Mouse (Mus musculus): ENCODE measurements around the gene Cblb.

The Cblb gene

DNA sequence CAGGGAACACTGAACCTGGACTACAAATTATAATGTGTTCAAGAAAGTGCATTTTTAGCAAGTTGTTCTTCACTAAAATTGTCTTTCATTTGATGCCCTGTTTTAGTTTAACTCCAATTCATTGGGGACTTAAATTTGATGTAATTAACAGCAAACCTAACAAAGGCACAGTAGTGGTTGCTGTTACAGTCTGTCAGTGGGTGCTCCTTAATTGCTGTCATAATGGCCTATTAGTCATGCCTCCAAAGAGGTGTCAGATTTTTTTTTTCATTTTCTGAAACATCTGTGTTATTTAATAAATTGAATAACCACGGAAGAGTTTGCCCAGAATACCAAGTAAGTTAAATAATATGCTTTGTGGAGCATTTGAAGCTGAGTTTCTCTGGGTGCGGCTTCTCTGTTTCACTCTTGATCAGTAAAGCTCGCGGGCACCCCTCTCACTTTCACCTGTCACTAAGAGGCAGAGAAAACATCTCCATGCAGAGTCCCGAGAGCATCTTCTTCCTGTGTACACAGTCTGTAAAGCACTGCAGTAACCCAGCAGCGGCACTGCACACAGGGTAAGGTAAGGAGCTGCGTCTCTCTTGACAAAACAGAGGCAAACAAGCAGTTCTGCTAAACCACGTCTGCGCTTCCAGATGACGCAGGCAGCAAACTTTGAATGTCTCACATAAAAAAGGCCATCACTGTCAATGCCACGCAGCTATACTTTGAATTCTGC, 116.1 kb downstream of the Cblb start:
- peak; percentile 78 for DNase-seq (ENCODE audit: low read depth, low spot score)
- H3K27me3 ChIP-seq (ENCODE audit: control insufficient read depth, insufficient read depth, low read length, poor library complexity, severe bottlenecking): no peaks in the 10 kb centered on the region
- peaks cover 4% of the 10 kb centered on the region; the same call in 1 of the 2 replicates for H3K36me3 ChIP-seq (ENCODE audit: control insufficient read depth, insufficient read depth, low read length, poor library complexity, severe bottlenecking)

GRCm38 (mm10) chr16:52148041-52148440, 117.0 kb downstream of the Cblb start:
- Histone ChIP-seq H3K27me3 (ENCODE audit: control insufficient read depth, insufficient read depth, low read length, poor library complexity, severe bottlenecking) (no peaks in the 10 kb centered on the region), H3K36me3 (ENCODE audit: control insufficient read depth, insufficient read depth, low read length, poor library complexity, severe bottlenecking) (peaks cover 2% of the 10 kb centered on the region; the same call in 1 of the 2 replicates)
- no peak for DNase-seq (ENCODE audit: low read depth, low spot score)

DNA sequence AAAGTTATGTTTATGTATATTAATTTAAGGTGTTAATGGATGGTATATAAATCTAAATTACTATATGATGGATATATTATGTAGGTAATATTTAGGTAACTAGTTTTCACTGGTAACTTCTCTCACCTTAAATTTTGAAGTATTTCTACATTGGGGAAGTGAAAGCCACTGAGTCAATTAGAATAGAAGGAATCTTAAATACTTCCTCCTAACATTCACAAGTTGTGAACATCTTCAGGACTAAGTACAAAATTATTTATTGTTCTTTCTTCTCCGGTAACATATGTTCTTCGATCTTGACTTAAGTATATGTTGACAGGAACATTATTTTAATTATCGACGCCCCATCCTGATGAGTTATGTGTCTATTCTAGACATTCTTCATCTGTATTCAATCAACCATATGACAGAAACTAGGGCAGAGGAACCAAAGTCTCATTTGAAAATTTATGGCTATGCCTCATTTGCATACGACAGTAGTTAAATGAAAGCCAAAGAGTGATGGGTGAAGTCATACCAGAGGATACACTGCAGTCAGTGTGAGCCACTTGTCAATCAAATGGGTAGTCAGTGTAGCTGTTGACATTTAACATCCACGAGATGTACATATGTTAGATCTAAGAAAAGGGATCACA, 118.2 kb downstream of the Cblb start:
- no peaks in the 10 kb centered on the region for H3K27me3 ChIP-seq (ENCODE audit: control insufficient read depth, insufficient read depth, low read length, poor library complexity, severe bottlenecking)
- peak; percentile 81 for DNase-seq (ENCODE audit: low read depth, low spot score)
- peaks cover 3% of the 10 kb centered on the region; the same call in 1 of the 2 replicates for H3K36me3 ChIP-seq (ENCODE audit: control insufficient read depth, insufficient read depth, low read length, poor library complexity, severe bottlenecking)

- no peaks in the 10 kb centered on the region for H3K27me3 ChIP-seq (ENCODE audit: control insufficient read depth, insufficient read depth, low read length, poor library complexity, severe bottlenecking)
These were observed 124.1 kb downstream of the Cblb start for GRCm38 (mm10) chr16:52155030-52155696.

DNA sequence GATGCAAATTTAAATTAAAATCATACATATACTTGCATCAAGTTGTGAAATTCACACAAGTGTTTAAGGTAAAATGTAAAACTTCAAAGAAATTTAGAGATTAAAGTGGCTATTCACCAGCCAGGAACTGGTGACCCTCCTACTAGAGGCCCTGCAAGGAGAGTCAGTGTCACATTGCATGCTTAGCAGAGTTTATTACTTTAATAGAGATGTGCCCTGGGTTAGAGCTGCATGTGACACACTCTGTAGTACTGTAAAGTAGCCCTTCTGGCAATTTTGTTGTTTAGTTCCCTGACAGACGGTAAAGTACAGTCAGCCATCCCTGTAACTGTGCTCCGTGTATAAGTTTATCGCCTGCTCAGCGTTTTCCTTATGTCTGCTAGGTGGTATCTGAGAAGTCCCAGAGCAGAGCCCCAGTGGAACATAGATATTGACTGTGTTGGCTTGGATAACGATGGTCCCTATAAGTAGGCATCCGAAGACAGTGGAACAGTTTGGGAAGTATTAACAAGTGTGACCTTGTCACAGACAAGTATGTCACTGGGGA, 129.0 kb downstream of the Cblb start:
- H3K36me3 ChIP-seq (ENCODE audit: control insufficient read depth, insufficient read depth, low read length, poor library complexity, severe bottlenecking): peaks cover 6% of the 10 kb centered on the region; the same call in 1 of the 2 replicates

More at GRCm38 (mm10) chr16:52155030-52155696, 124.1 kb downstream of the Cblb start:
- no peak for DNase-seq (ENCODE audit: low read depth, low spot score)
- H3K36me3 ChIP-seq (ENCODE audit: control insufficient read depth, insufficient read depth, low read length, poor library complexity, severe bottlenecking): peaks cover 9% of the 10 kb centered on the region; the same call in 1 of the 2 replicates

DNA sequence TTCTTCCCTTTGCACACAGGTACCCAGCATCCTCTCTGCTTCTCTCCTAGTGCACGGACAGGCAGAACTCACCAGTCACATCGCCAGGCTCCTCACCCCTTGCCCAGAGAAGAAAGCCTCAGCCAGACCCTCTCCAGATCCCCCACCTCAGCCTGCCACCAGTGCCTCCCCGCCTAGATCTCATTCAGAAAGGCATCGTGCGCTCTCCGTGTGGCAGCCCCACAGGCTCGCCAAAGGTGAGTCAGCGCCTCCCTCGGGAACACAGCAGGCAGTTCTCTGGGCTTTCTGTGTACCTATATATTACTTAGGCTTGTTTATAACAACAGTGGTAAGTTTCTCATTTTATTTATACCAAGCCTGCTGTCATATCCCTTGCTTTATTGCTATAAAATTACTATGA, 133.2 kb downstream of the Cblb start:
- Histone ChIP-seq H3K36me3 (ENCODE audit: control insufficient read depth, insufficient read depth, low read length, poor library complexity, severe bottlenecking) (peaks cover 6% of the 10 kb centered on the region; the same call in 1 of the 2 replicates), H3K27me3 (ENCODE audit: control insufficient read depth, insufficient read depth, low read length, poor library complexity, severe bottlenecking) (no peaks in the 10 kb centered on the region)
- no peak for DNase-seq (ENCODE audit: low read depth, low spot score)

More for the DNA sequence above, 129.0 kb downstream of the Cblb start:
- H3K27me3 ChIP-seq (ENCODE audit: control insufficient read depth, insufficient read depth, low read length, poor library complexity, severe bottlenecking): no peaks in the 10 kb centered on the region
- no peak for DNase-seq (ENCODE audit: low read depth, low spot score)

DNA sequence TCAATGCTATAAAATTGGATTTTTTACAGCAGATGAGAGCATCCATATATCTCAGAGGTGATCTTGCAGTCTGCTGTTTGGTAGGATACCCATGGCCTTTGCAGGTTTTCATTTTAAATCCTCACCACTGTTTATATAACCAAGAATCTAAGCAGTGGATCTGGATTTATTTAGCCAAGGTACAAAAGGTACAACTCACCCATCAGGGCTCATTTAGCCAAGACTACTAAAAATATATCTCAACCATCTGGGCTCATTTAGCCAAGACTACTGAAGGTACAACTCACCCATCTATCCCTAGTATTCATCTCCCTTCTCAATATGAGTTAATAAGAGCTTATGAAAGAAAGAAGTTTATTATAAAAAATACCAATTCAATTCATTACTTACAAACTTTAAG, 142.2 kb downstream of the Cblb start:
- H3K27me3 ChIP-seq (ENCODE audit: control insufficient read depth, insufficient read depth, low read length, poor library complexity, severe bottlenecking): no peaks in the 10 kb centered on the region

GRCm38 (mm10) chr16:52179839-52180238, 148.8 kb downstream of the Cblb start:
- Histone ChIP-seq H3K27me3 (ENCODE audit: control insufficient read depth, insufficient read depth, low read length, poor library complexity, severe bottlenecking) (no peaks in the 10 kb centered on the region), H3K36me3 (ENCODE audit: control insufficient read depth, insufficient read depth, low read length, poor library complexity, severe bottlenecking) (peaks cover 5% of the 10 kb centered on the region)
- no peak for DNase-seq (ENCODE audit: low read depth, low spot score)

More for the DNA sequence above, 142.2 kb downstream of the Cblb start:
- H3K36me3 ChIP-seq (ENCODE audit: control insufficient read depth, insufficient read depth, low read length, poor library complexity, severe bottlenecking): peaks cover 17% of the 10 kb centered on the region
- no peak for DNase-seq (ENCODE audit: low read depth, low spot score)

- Histone ChIP-seq H3K27me3 (ENCODE audit: control insufficient read depth, insufficient read depth, low read length, poor library complexity, severe bottlenecking) (no peaks in the 10 kb centered on the region), H3K36me3 (ENCODE audit: control insufficient read depth, insufficient read depth, low read length, poor library complexity, severe bottlenecking) (peaks cover 6% of the 10 kb centered on the region)
- peak; percentile 81 for DNase-seq (ENCODE audit: low read depth, low spot score)
These were observed 151.0 kb downstream of the Cblb start for GRCm38 (mm10) chr16:52182057-52182456.

DNA sequence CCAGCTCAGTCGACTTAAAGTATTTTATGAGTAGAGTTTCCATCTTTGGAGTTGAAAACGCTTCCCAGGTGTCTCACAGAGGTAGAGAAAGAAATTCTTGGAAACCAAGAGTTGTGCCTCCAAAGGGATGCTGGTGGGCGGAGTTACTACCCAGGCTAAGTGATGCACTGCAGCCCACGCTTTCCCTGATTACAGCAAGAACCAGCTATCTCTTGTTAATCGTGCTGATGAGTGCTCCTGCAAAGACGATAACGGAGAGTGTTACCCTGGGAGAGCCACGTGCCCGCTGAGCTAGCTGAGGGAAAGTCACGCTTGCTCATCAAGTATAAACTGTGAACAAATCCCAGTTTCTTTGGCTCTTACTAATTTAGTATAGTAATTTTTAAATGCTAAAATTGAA, 153.3 kb downstream of the Cblb start:
- H3K36me3 ChIP-seq (ENCODE audit: control insufficient read depth, insufficient read depth, low read length, poor library complexity, severe bottlenecking): peaks cover 10% of the 10 kb centered on the region
- DNase-seq (ENCODE audit: low read depth, low spot score): no peak

DNA sequence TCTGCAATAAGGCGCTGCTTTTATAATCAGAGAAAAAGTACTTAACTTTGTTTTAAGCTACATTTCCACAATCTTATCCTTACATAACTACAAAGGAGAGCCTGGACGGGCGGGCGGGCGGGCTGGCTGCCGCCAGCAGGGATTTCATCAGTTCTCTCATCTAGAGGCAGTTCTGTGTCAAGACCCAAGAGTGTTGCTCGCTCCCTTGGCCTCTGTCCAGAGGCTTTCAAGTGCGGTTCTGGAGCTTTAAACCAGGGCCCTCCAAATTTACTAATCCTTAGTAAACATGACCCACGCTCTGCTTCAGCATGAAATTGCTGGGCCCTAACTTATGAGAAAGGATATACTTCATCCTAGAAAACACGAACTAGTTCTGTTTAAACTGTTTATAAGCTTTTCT, 155.7 kb downstream of the Cblb start:
- Histone ChIP-seq H3K27me3 (ENCODE audit: control insufficient read depth, insufficient read depth, low read length, poor library complexity, severe bottlenecking) (no peaks in the 10 kb centered on the region), H3K36me3 (ENCODE audit: control insufficient read depth, insufficient read depth, low read length, poor library complexity, severe bottlenecking) (peaks cover 20% of the 10 kb centered on the region)
- DNase-seq (ENCODE audit: low read depth, low spot score): no peak

More for the DNA sequence above, 153.3 kb downstream of the Cblb start:
- H3K27me3 ChIP-seq (ENCODE audit: control insufficient read depth, insufficient read depth, low read length, poor library complexity, severe bottlenecking): no peaks in the 10 kb centered on the region

GRCm38 (mm10) chr16:52189103-52189502, 158.1 kb downstream of the Cblb start:
- Histone ChIP-seq H3K27me3 (ENCODE audit: control insufficient read depth, insufficient read depth, low read length, poor library complexity, severe bottlenecking) (no peaks in the 10 kb centered on the region), H3K36me3 (ENCODE audit: control insufficient read depth, insufficient read depth, low read length, poor library complexity, severe bottlenecking) (peaks cover 26% of the 10 kb centered on the region)
- no peak for DNase-seq (ENCODE audit: low read depth, low spot score)

DNA sequence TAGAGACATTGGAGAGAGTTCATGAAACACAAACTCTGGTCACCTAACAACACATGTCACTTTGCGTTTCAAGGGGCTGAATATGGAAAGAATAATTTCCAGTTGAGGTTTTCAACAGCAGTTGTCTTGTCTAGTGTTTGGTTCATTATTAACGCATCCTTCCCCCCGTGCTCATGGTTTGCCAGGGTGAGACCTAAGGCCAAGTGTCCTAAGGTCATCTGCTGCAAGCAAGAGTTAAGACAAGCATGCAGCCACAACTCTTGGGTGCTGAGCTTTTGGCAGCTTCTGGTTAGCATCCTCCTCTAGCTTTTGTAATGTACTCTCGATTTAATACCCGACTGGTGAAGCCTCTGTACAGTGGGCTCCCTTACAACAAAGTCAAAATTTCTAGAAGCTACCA, 159.7 kb downstream of the Cblb start:
- Histone ChIP-seq H3K27me3 (ENCODE audit: control insufficient read depth, insufficient read depth, low read length, poor library complexity, severe bottlenecking) (no peaks in the 10 kb centered on the region), H3K36me3 (ENCODE audit: control insufficient read depth, insufficient read depth, low read length, poor library complexity, severe bottlenecking) (peaks cover 25% of the 10 kb centered on the region)
- no peak for DNase-seq (ENCODE audit: low read depth, low spot score)

GRCm38 (mm10) chr16:52194040-52194439, 163.0 kb downstream of the Cblb start:
- peaks cover 18% of the 10 kb centered on the region for H3K36me3 ChIP-seq (ENCODE audit: control insufficient read depth, insufficient read depth, low read length, poor library complexity, severe bottlenecking)
- no peak for DNase-seq (ENCODE audit: low read depth, low spot score)
- H3K27me3 ChIP-seq (ENCODE audit: control insufficient read depth, insufficient read depth, low read length, poor library complexity, severe bottlenecking): no peaks in the 10 kb centered on the region

- DNase-seq (ENCODE audit: low read depth, low spot score): no peak
- no peaks in the 10 kb centered on the region for H3K27me3 ChIP-seq (ENCODE audit: control insufficient read depth, insufficient read depth, low read length, poor library complexity, severe bottlenecking)
- H3K36me3 ChIP-seq (ENCODE audit: control insufficient read depth, insufficient read depth, low read length, poor library complexity, severe bottlenecking): peaks cover 18% of the 10 kb centered on the region
These were observed 163.8 kb downstream of the Cblb start for GRCm38 (mm10) chr16:52194866-52195265.

All from splenic B cell, adult 2 months (primary cell).